Mouse (Mus musculus) midbrain, embryonic 14.5 days (tissue): ENCODE measurements at regions not wholly inside any gene's neighbourhood (a gene's known extent, or its start where the extent isn't known, plus 50 kb on each side); places are given as distances from the start of the nearest gene placed in this dataset.

Experiments used
- ATAC-seq: fragments of 200-750 bp; cut with Nextera tagmentation; 2 replicates; pipeline ENCODE4 v1.8.0; 2017; ENCODE audit warnings: moderate number of reproducible peaks, moderate library complexity; ENCODE audit not compliant: low FRiP score, low TSS enrichment
- DNase-seq: peaks from one replicate; pipeline ENCODE4 v3.0.0-alpha.2; 2015
- H3K27ac ChIP-seq: fragments of 300-500 bp; sonication (generic); replicated peaks from 2 replicates; pipeline ENCODE4 v1.5.1; 2014; ENCODE audit warnings: mild to moderate bottlenecking, low read depth, low read length, moderate library complexity
- H3K27me3 ChIP-seq: fragments of 300-500 bp; sonication (generic); 2 replicates; pipeline ENCODE4 v1.6.1; 2014; ENCODE audit warnings: low read length, control low read depth, mixed read lengths; ENCODE audit not compliant: control insufficient read depth, insufficient read depth
- H3K36me3 ChIP-seq: fragments of 300-500 bp; sonication (generic); 2 replicates; pipeline ENCODE4 v1.6.1; 2014; ENCODE audit warnings: low read length, control low read depth; ENCODE audit not compliant: control insufficient read depth, insufficient read depth
- H3K4me1 ChIP-seq: fragments of 300-500 bp; sonication (generic); 2 replicates; pipeline ENCODE4 v1.6.1; 2014; ENCODE audit warnings: mild to moderate bottlenecking, antibody characterized with exemption, low read length, control low read depth; ENCODE audit not compliant: control insufficient read depth, insufficient read depth
- H3K4me2 ChIP-seq: fragments of 300-500 bp; sonication (generic); 2 replicates; pipeline ENCODE4 v1.6.1; 2014; ENCODE audit warnings: mild to moderate bottlenecking, low read length, moderate library complexity
- H3K4me3 ChIP-seq: fragments of 300-500 bp; sonication (generic); replicated peaks from 2 replicates; pipeline ENCODE4 v1.5.1; 2014; ENCODE audit warnings: low read depth, low read length
- H3K9ac ChIP-seq: fragments of 300-500 bp; sonication (generic); replicated peaks from 2 replicates; pipeline ENCODE4 v1.6.1; 2014; ENCODE audit warnings: mild to moderate bottlenecking, low read length, moderate library complexity
- H3K9me3 ChIP-seq: fragments of 300-500 bp; sonication (generic); 2 replicates; pipeline ENCODE4 v1.6.1; 2016; ENCODE audit warnings: low read length, control low read depth, mixed read lengths; ENCODE audit not compliant: control insufficient read depth
- WGBS: fragments of 180-500 bp; shearing (Covaris S2); extraction: QIAGEN DNeasy Blood & Tissue Kit; methylation state at CpG from one replicate; pipeline ENCODE4 v1.1.7; 2014; 5-methylcytosine and 5-hydroxymethylcytosine counted together

DNA sequence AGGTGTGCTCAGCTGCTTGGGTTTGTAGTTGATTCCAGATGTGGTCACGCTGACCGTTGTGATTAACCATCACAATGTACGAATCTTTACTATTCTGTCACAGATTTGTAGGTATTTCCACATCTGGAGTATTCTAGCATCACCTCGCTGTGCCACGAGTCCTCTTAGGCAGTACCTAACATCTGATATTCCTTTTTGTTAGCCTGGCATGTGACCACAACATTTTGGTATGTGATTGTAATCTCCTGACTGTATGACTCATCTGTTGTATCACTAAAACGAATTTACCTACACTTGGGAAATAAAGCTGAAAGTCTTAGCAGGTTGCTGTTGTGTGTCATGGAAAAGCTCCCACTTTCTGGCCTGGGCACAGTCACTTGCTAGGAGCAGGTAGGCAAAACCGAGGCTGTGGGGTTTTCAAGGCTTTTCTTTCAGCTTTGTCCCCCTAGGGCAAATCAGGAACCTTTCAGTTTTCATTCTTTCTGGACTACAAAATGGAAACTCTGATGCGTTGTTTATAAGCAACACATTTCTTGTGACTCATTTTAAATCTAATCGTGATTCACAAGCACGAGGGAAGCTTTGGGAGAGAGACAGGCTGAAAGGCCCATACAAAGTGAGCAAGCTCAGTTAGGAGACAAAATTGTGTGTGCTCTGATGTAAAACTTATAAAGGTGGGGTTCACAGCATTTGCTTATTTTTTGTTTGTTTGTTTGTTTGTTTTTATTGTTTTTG lies 371.5 kb downstream of the Gpat3 start:
- ATAC-seq (no peak), DNase-seq (no peak)
- H3K4me1 ChIP-seq: no peaks in the 10 kb centered on the region
- H3K27me3 ChIP-seq: no peaks in the 10 kb centered on the region
- WGBS: 88% methylated on average over 10 of the region's 10 CpGs
- H3K9ac ChIP-seq: no peak overlapping the region
- H3K4me2 ChIP-seq: no peak overlapping the region
- no peak overlapping the region for H3K4me3 ChIP-seq
- no peak overlapping the region for H3K27ac ChIP-seq
- H3K9me3 ChIP-seq: no peaks in the 10 kb centered on the region
- H3K36me3 ChIP-seq: no peaks in the 10 kb centered on the region

DNA sequence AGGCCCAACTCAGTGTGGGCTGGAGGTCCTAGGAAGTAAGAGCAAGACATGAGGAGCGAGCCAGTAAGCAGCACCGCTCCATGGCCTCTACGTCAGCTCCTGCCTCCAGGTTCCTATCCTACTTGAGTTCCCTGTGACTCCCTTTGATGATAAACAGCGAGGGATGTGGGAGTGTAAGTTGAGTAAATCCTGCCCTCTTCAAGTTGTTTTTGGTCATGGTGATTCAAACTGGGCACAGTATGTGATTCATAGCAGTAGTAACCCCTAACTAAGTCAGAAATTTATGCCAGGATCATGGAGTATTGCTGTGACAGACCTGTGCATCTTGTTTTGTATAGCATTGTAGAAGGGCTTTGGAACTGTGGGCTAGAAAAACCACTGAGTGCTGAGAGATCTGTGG lies 366.5 kb downstream of the Gpat3 start:
- no peak overlapping the region for H3K27ac ChIP-seq
- WGBS: 92% methylated on average over 4 of the region's 4 CpGs
- H3K4me3 ChIP-seq: no peak overlapping the region
- DNase-seq (no peak), ATAC-seq (no peak)
- no peaks in the 10 kb centered on the region for H3K36me3 ChIP-seq
- H3K9me3 ChIP-seq: no peaks in the 10 kb centered on the region
- H3K27me3 ChIP-seq: no peaks in the 10 kb centered on the region
- no peak overlapping the region for H3K4me2 ChIP-seq
- no peak overlapping the region for H3K9ac ChIP-seq
- no peaks in the 10 kb centered on the region for H3K4me1 ChIP-seq

DNA sequence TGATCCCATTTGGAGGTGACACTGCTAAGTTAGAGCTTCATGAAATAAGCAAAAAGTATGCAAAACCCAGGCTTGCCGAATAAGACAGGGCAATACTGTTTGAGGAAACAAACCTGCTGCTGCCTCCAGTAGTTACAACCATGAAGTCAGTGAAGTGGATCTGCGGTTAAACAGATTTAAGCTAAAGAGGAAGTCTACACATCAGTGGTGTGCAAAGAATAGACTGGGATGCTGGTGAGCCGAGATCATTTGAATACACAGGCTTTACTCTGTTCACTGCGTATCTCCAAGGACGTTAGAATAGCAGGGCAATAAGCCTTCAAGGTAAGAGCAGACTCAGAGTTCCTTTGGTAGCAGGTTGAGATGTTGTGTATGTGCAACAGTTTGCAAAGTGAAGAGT lies 362.6 kb downstream of the Gpat3 start:
- ATAC-seq: no peak
- no peaks in the 10 kb centered on the region for H3K27me3 ChIP-seq
- no peak overlapping the region for H3K4me3 ChIP-seq
- no peaks in the 10 kb centered on the region for H3K36me3 ChIP-seq
- H3K4me2 ChIP-seq: no peak overlapping the region
- 85% methylated on average over 5 of the region's 5 CpGs for WGBS
- no peak overlapping the region for H3K27ac ChIP-seq
- no peaks in the 10 kb centered on the region for H3K4me1 ChIP-seq
- DNase-seq: no peak
- no peak overlapping the region for H3K9ac ChIP-seq
- no peaks in the 10 kb centered on the region for H3K9me3 ChIP-seq

DNA sequence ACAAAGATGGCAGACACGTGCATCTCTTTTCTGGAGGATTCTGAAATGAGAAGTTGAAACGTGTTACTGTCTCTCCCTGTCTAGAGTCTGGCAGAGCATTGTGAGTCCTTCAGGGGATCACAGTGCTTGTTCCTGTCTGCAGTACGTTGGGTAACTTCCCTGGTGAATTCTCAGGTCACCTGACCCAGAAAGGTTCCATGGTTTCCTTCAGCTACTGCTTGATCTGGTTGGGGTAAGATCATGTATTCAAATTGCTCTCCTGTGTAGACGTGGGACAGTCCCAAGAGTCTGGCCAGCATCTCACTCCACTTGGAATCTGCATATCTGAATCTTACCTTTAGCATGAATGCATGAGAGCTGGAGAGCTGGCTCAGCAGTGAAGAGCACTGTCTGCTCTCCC lies 350.0 kb downstream of the Gpat3 start:
- WGBS: 87% methylated on average over 4 of the region's 4 CpGs
- DNase-seq: no peak
- Histone ChIP-seq H3K4me2 (no peak overlapping the region), H3K4me1 (no peaks in the 10 kb centered on the region; the same call in 1 of the 2 replicates), H3K27ac (no peak overlapping the region), H3K27me3 (no peaks in the 10 kb centered on the region), H3K9me3 (no peaks in the 10 kb centered on the region), H3K9ac (no peak overlapping the region), H3K4me3 (no peak overlapping the region), H3K36me3 (no peaks in the 10 kb centered on the region)
- no peak for ATAC-seq

DNA sequence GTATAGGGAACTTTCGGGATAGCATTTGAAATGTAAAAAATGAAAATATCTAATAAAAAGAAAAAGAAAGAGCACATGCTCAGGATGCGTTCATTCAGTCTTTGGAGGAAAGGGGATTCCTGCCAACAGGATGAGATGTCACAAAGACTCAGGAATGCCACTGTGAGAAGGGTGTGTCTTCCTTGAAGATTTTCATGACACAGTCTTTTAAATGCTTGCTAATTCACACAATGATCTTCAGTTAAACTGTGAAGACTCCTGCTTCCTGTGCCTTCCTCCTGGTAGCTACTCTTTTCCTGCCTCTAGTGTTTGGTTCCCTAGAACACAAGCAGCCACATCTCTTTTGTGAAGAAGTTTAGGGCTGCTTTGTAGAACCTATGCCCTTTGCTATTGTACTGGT lies 345.5 kb downstream of the Gpat3 start:
- H3K9me3 ChIP-seq: no peaks in the 10 kb centered on the region
- H3K36me3 ChIP-seq: no peaks in the 10 kb centered on the region
- H3K27ac ChIP-seq: no peak overlapping the region
- no peaks in the 10 kb centered on the region for H3K27me3 ChIP-seq
- no peak overlapping the region for H3K9ac ChIP-seq
- H3K4me3 ChIP-seq: no peak overlapping the region
- no peak overlapping the region for H3K4me2 ChIP-seq
- no peak for DNase-seq
- H3K4me1 ChIP-seq: no peaks in the 10 kb centered on the region
- 90% methylated on average over 2 of the region's 2 CpGs for WGBS
- no peak for ATAC-seq

DNA sequence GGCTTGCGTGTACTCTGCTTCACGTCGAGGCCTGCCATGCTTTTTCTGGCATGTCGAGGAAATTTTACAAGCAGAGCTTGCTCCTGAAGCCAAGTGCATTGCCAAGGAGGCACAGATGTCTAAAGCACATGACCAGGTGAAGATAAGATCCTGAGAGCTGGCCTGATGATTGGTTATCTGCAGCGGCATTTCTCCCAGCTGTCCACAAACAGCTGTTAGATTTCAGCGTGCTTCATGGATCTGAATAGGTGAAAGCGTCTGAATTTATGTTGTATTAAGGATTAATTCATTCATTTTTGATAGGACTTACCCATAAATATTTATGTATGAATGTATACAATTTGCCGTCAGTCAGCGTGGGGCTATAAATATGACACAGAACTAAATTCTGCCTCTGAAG lies 327.7 kb downstream of the Gpat3 start:
- H3K9ac ChIP-seq: no peak overlapping the region
- WGBS: 81% methylated on average over 9 of the region's 9 CpGs
- ATAC-seq: no peak
- H3K9me3 ChIP-seq: no peaks in the 10 kb centered on the region
- DNase-seq: no peak
- no peaks in the 10 kb centered on the region for H3K36me3 ChIP-seq
- no peak overlapping the region for H3K4me3 ChIP-seq
- H3K4me2 ChIP-seq: no peak overlapping the region
- H3K27me3 ChIP-seq: no peaks in the 10 kb centered on the region
- no peak overlapping the region for H3K27ac ChIP-seq
- H3K4me1 ChIP-seq: no peaks in the 10 kb centered on the region

DNA sequence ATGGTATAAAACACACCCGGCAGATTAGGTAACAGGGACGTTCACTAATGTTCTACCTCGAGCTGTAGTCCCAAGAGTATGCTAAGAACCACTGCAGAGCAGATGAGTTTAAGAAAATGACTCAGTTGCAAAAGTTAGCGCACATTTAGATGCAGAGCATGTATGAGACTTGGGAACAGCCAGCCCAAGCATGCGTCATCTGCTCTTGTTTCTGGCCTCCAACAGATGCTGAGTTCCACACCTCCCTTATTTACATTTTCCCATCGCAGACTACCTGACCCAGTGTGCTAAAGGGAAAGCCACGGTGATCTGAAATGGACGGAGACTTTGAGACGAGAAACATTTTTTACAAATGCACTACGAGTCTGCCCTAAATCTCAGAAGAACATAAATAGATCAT lies 327.3 kb downstream of the Gpat3 start:
- ATAC-seq (no peak), DNase-seq (no peak)
- Histone ChIP-seq H3K27ac (no peak overlapping the region), H3K36me3 (no peaks in the 10 kb centered on the region), H3K4me2 (no peak overlapping the region), H3K27me3 (no peaks in the 10 kb centered on the region), H3K4me3 (no peak overlapping the region), H3K9ac (no peak overlapping the region), H3K4me1 (no peaks in the 10 kb centered on the region), H3K9me3 (no peaks in the 10 kb centered on the region)
- 83% methylated on average over 10 of the region's 10 CpGs for WGBS

DNA sequence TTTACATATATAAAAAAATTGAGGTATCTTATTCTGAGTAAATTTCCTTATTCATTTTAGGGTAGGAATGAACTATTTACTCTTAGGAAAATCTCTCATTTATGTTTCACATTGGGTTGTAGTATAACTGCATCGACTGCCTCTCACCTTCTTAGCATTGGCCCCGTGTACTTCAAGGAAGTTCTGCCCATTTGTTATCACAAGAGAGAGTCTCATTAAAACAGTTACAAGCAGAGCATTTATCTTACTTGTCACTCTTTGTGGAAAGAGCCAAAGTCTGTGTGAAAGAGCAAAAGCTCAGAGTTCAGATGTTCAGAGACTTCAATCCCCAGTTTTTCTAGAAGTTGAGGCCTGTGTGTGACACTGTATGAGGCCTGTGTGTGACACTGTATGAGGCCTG lies 323.6 kb downstream of the Gpat3 start:
- WGBS: 89% methylated on average over 2 of the region's 2 CpGs
- Histone ChIP-seq H3K4me1 (no peaks in the 10 kb centered on the region), H3K4me3 (no peak overlapping the region), H3K9me3 (no peaks in the 10 kb centered on the region), H3K27ac (no peak overlapping the region), H3K27me3 (no peaks in the 10 kb centered on the region), H3K36me3 (no peaks in the 10 kb centered on the region), H3K9ac (no peak overlapping the region), H3K4me2 (no peak overlapping the region)
- DNase-seq: no peak
- no peak for ATAC-seq

DNA sequence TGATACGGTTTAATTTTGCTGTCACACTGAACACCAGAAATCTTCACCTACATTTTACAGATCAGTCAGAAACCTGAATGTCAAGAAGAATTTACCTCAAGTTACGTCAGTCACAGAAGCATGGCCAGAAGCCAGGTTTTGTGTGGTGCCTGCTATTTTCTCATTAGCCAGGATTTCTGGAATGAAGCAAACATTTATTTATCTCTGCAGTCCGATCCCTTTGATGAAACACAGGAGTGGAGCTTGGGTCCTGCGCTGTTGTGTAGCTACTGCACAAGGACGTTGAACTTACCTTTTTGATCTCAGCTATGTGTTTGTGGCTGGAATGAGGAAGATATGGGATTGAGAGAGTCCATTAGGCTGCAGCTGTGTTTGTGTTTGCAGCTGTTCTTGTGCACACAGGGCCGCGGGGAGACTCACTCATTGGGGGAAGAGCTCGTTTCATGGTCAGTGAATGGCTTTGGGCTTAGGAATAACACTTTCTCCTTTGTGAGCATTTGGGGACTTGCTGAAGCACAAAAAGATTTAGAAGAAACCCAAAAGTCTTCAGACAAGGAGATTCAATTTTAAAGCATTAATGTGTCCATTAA lies 318.2 kb downstream of the Gpat3 start:
- no peak overlapping the region for H3K9ac ChIP-seq
- WGBS: 55% methylated on average over 8 of the region's 8 CpGs
- ATAC-seq (no peak), DNase-seq (peak; percentile 28)
- no peaks in the 10 kb centered on the region for H3K36me3 ChIP-seq
- no peak overlapping the region for H3K27ac ChIP-seq
- no peaks in the 10 kb centered on the region for H3K9me3 ChIP-seq
- H3K27me3 ChIP-seq: no peaks in the 10 kb centered on the region
- no peaks in the 10 kb centered on the region for H3K4me1 ChIP-seq
- no peak overlapping the region for H3K4me2 ChIP-seq
- H3K4me3 ChIP-seq: no peak overlapping the region
